Mouse (Mus musculus): ENCODE results near the gene Stum. TPM values are rescaled to one million over a fixed set of nuclear protein-coding genes. Genes with fewer than 3 reads are reported as not detected.

Gene Stum
- polyA plus RNA-seq, 1 experiment from 2014 or later = 5.5 TPM

DNA sequence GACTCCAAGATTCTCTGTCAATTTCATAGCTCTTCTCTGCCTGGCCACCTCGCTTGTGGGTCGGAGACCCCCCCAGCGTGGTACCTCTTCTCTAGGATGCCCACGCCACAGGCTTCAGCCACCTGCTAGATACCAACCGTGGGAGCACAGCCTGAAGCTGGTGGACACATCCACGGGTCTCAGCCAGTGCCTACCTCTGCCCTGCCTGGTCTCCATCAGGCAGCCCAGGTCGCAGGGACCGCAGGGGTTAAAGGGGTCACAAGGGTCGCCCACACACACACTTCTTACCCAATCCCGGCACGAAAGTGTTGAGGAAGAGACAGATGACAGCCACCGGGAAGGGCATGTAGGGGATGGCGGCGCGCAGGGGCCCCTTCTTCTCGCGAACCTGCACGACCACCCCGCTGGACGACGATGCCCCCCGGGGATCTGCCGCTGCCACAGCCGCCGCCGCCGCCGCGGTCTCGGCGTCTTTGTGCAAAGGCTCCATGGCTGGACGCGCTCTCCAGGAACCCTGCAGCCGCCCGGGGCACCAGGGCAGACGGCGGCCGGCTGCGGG, 385 bp downstream of the Stum start:
- Histone ChIP-seq H3K9ac (peak overlapping the region; percentile 74), H3K36me3 (no peaks in the 10 kb centered on the region), H3K4me1 (replicated peaks) (peaks cover 33% of the 10 kb centered on the region), H3K27me3 (peaks cover 44% of the 10 kb centered on the region), H3K27ac (replicated peaks) (no peak overlapping the region), H3K4me2 (peak overlapping the region; percentile 76), H3K9me3 (no peaks in the 10 kb centered on the region), H3K4me3 (peak overlapping the region; percentile 49)
- ATAC-seq (ENCODE audit: low read depth) = no peak; the same call in 1 of the 2 replicates
- 7% methylated on average over 23 of the region's 39 CpGs for WGBS

DNA sequence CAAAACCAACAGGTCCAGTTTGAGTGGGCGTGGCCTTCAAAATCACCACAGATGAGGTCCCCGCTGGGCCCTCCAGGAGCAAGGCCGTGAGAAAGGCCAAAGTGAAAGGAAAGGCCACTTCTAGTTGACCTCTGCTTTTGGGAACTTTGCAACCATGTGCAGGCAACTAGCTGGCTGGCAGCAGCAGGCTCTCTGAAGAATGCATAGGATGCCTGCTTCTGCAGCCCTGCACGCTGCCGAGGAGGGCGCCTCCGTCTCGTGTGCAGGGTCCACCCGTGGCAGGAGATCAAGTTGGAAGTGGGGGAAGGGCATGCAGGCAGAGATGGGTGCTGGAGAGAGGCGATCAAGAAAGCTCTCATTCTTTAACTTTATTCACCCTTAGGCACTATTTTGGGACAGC, 1.3 kb downstream of the Stum start:
- Histone ChIP-seq H3K9ac (no peak overlapping the region), H3K4me1 (replicated peaks) (peaks cover 33% of the 10 kb centered on the region), H3K9me3 (no peaks in the 10 kb centered on the region), H3K36me3 (no peaks in the 10 kb centered on the region), H3K4me2 (peak overlapping the region; percentile 76), H3K27ac (replicated peaks) (no peak overlapping the region), H3K4me3 (peak overlapping the region; percentile 49; the same call in 1 of the 2 replicates), H3K27me3 (peaks cover 44% of the 10 kb centered on the region)
- 12% methylated on average over 10 of the region's 10 CpGs for WGBS
- ATAC-seq (ENCODE audit: low read depth) = no peak

DNA sequence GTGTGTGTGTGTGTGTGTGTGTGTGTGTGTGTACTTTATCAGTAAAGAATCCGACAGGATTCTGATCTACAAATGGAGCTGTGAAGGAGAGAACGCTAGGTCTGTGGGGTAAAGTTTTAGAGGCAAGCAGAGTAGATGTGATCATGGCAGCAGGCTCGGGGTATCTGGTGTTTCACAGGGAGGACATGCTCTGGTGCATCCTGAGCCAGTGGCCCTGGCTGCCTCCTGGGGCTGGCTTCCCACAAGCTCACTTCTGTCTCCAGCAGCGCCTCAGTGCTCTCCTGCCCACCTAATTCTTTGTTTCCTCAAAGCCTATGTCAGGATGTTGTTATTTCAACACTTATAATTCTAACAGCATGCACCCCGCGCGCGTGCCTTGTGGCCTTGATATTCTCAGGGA, 2.0 kb downstream of the Stum start:
- H3K4me3 ChIP-seq = no peak overlapping the region

DNA sequence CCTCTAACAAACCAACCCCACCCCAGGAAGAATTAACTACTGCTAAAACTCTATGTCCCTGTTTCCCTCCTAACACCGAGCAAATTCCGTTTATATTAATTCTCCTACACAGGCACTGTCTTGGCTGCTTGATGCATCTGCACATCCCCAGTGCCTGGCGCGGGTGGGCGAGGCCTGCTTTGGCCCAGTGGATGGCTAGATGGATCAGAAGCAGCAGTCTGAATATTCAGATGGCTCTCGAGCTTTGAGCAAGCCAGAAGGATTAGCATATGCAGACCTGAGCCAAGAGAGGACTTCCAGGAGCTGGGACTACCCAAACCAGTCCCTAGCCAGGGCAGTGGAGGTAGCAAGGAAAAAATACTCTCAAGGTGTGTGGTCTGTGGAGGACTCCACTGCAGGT, 3.0 kb downstream of the Stum start:
- Histone ChIP-seq H3K4me1 (replicated peaks) (peaks cover 33% of the 10 kb centered on the region), H3K4me3 (no peak overlapping the region), H3K9me3 (no peaks in the 10 kb centered on the region), H3K27me3 (peaks cover 44% of the 10 kb centered on the region), H3K27ac (replicated peaks) (no peak overlapping the region), H3K9ac (no peak overlapping the region), H3K36me3 (no peaks in the 10 kb centered on the region), H3K4me2 (no peak overlapping the region)
- ATAC-seq (ENCODE audit: low read depth) = no peak
- WGBS = 45% methylated on average over 6 of the region's 6 CpGs

More for the DNA sequence above, 2.0 kb downstream of the Stum start:
- peak overlapping the region; percentile 76 for H3K4me2 ChIP-seq
- H3K27me3 ChIP-seq = peaks cover 44% of the 10 kb centered on the region
- no peak overlapping the region for H3K27ac ChIP-seq (replicated peaks)
- H3K36me3 ChIP-seq = no peaks in the 10 kb centered on the region
- 52% methylated on average over 8 of the region's 8 CpGs for WGBS
- peaks cover 33% of the 10 kb centered on the region for H3K4me1 ChIP-seq (replicated peaks)
- no peak overlapping the region for H3K9ac ChIP-seq
- no peak for ATAC-seq (ENCODE audit: low read depth)
- no peaks in the 10 kb centered on the region for H3K9me3 ChIP-seq

DNA sequence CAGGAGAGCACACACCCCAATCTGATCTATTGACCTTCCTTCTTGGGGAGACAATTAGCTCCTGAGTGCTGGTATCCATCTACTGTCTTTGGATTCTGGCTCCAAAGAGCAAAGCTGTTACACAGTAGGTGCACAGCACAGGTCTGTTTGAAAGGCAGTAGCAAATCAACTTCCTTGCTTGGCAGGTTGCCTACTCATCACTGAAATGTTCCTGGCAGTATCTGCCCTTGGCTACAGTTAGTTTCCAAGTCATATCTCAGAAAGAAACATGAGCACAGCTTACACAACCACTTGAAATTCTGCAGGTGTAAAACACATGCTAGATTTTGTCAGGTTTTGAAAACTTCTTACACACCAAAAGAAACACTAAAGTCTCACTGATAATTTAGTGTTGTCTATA, 9.7 kb downstream of the Stum start:
- Histone ChIP-seq H3K4me1 (replicated peaks) (no peaks in the 10 kb centered on the region), H3K36me3 (no peaks in the 10 kb centered on the region), H3K4me2 (no peak overlapping the region), H3K9me3 (no peaks in the 10 kb centered on the region), H3K27ac (replicated peaks) (no peak overlapping the region), H3K9ac (no peak overlapping the region), H3K4me3 (no peak overlapping the region), H3K27me3 (no peaks in the 10 kb centered on the region)
- ATAC-seq (ENCODE audit: low read depth) = no peak

DNA sequence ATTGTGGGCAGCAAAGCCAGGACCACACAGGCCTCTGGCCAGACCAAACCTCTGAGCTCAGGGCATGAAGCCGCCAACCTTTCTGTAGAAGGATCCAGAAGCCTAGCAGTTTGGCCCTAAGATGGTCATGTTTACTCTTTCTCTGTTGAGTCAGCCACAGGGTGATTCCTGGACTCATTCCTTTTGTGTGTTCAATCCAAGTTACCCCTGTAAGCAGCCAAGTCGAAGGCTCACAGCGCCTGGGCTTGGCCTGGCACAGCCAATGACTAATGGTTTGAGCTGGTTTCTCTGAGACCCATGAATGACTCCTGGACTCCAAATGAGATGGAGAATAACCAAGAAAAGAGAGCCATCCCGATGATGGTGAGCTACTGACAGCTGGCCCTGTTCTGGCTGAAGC, 15.3 kb downstream of the Stum start:
- Histone ChIP-seq H3K9me3 (no peaks in the 10 kb centered on the region), H3K9ac (no peak overlapping the region), H3K4me1 (replicated peaks) (no peaks in the 10 kb centered on the region), H3K4me2 (no peak overlapping the region), H3K4me3 (no peak overlapping the region), H3K27ac (replicated peaks) (no peak overlapping the region), H3K36me3 (no peaks in the 10 kb centered on the region), H3K27me3 (no peaks in the 10 kb centered on the region)
- WGBS = 81% methylated on average over 4 of the region's 4 CpGs
- ATAC-seq (ENCODE audit: low read depth) = no peak

DNA sequence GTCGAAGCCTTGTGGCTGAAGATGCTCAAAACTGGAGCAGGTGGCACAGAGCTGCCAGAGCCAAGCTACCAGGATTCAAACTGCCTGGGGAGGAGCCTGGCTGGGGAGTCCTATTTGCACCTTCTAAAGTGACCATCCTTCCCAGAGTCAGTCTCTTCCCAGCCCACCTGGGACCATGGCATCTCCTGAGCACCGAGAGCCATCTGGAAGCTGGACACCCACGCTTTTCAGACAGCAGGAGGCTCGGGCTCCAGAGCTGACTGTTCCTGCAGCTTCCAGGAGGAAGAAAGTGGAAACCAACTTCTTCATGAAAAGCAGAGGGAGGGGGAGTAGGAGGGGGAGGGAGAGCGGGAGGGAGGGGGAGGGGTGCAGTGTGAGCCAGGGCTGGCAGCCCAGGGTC, 17.7 kb downstream of the Stum start:
- Histone ChIP-seq H3K9ac (no peak overlapping the region), H3K4me3 (no peak overlapping the region), H3K27ac (replicated peaks) (no peak overlapping the region), H3K4me1 (replicated peaks) (peaks cover 5% of the 10 kb centered on the region; the same call in 1 of the 2 replicates), H3K27me3 (no peaks in the 10 kb centered on the region), H3K4me2 (no peak overlapping the region), H3K36me3 (no peaks in the 10 kb centered on the region), H3K9me3 (no peaks in the 10 kb centered on the region)
- ATAC-seq (ENCODE audit: low read depth) = no peak
- WGBS = 65% methylated on average over 5 of the region's 5 CpGs

DNA sequence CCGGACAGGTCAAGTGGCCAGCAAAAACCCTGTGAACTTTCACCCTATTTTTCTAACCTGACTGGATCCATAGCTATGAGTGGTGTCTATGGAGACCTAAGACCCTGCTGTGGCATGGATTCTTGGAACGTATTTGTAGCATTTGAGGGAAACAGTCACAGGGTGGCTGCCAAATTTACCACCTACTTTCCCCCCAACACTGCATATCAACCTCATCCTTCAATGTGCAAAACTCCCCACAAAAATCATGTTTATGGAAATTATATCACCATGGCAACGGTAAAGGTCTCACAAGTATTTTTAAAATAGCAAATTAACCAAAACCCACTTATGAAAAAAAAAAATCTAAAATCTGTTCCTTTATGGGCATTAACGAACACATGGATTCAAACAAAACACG, 18.9 kb downstream of the Stum start:
- Histone ChIP-seq H3K36me3 (no peaks in the 10 kb centered on the region), H3K4me1 (replicated peaks) (peaks cover 14% of the 10 kb centered on the region), H3K4me2 (no peak overlapping the region), H3K27ac (replicated peaks) (no peak overlapping the region), H3K9ac (no peak overlapping the region), H3K4me3 (no peak overlapping the region), H3K27me3 (no peaks in the 10 kb centered on the region), H3K9me3 (no peaks in the 10 kb centered on the region)
- 84% methylated on average over 5 of the region's 5 CpGs for WGBS
- no peak for ATAC-seq (ENCODE audit: low read depth)

DNA sequence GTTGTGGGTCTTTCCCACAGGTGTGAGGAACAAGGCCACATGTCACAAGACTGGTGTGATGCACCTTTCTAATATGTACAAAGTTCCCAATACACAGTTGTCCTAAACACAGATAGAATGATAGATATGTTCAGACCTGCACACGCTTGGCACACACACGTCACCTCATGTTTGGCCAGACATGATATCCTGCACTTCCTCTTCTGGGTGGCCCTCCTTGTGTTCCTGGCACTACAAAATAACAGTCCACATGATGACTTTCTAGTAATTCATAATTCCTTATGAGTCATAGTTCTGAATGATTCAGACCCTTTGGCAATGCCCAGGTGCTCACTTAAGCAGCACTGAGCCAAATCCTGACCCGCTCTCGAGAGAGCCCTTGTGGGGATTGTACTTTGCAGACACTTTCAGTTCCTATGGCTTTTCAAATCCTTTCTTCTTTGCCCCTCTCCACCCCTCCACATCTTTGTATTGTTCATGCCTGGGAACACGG, 20.3 kb downstream of the Stum start:
- Histone ChIP-seq H3K27me3 (no peaks in the 10 kb centered on the region), H3K27ac (replicated peaks) (no peak overlapping the region), H3K4me3 (no peak overlapping the region), H3K4me1 (replicated peaks) (peaks cover 25% of the 10 kb centered on the region), H3K9me3 (no peaks in the 10 kb centered on the region), H3K4me2 (no peak overlapping the region), H3K36me3 (no peaks in the 10 kb centered on the region), H3K9ac (no peak overlapping the region)
- 80% methylated on average over 5 of the region's 5 CpGs for WGBS
- ATAC-seq (ENCODE audit: low read depth) = no peak

DNA sequence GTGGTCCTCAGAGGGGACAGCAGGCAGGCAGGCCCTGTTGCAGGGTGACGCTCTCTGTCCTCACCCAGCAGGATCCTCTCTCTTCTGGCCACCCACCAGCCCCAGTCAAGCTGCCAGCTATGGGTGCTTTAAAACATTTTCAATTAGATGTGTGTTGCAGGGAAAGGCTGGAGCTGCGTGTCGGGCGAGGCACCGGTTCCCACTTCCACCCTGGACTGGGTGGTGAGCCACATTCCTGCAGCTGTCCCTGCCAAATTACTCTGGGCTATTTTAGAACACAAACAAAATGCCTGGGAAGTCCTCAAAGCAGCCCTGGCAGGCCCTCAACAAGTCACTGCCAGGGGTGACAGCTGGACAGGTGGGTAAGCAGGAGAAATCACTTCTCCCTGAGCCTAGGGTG, 20.9 kb downstream of the Stum start:
- Histone ChIP-seq H3K36me3 (no peaks in the 10 kb centered on the region), H3K4me3 (no peak overlapping the region), H3K9ac (no peak overlapping the region), H3K4me2 (no peak overlapping the region), H3K27ac (replicated peaks) (no peak overlapping the region), H3K9me3 (no peaks in the 10 kb centered on the region), H3K27me3 (no peaks in the 10 kb centered on the region), H3K4me1 (replicated peaks) (peaks cover 31% of the 10 kb centered on the region)
- ATAC-seq (ENCODE audit: low read depth) = no peak
- WGBS = 87% methylated on average over 5 of the region's 5 CpGs

DNA sequence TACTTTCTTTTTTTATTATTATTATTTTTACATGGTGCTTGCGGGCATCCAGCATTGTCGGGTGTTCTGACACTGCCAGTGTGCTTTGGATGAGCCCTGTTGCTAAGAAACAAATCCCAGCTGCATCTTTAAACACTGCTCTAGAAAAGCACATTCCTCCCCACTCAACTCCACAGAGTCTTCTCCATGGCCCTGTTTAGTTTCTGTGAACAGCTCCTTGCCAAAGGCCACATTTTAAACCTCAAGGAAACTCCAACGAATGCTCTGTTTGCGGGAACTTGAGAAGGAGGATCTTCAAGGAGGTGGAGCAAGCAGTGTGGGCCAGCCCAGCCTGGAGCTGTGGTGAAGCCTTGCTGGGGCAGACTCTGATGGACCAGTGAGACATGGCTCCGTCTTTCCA, 22.6 kb downstream of the Stum start:
- Histone ChIP-seq H3K36me3 (no peaks in the 10 kb centered on the region), H3K9ac (no peak overlapping the region), H3K4me2 (no peak overlapping the region), H3K27ac (replicated peaks) (no peak overlapping the region), H3K4me3 (no peak overlapping the region), H3K9me3 (no peaks in the 10 kb centered on the region), H3K27me3 (no peaks in the 10 kb centered on the region), H3K4me1 (replicated peaks) (peaks cover 35% of the 10 kb centered on the region)
- WGBS = 70% methylated on average over 5 of the region's 5 CpGs
- no peak for ATAC-seq (ENCODE audit: low read depth)

DNA sequence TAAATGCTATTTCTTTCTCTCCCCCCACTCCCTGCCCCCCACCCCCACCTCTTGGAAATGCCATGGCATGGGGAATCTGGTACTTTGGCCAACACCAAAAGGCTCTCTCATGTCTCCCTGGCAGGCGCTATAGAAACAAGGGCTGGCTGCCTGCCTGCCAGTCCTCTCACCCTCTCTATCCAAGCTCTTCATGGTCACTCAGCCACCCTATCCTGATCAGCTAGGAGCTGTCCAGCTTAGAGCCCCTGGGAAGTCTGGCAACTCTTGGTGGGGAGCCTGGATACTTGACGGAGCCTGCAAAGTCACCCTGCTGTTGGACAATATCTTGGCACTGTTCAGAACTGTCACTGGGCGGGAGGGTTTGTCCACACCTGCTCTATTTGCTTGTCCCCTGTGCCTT, 24.6 kb downstream of the Stum start:
- Histone ChIP-seq H3K4me1 (replicated peaks) (peaks cover 35% of the 10 kb centered on the region), H3K27ac (replicated peaks) (no peak overlapping the region; the same call in 1 of the 2 replicates), H3K36me3 (no peaks in the 10 kb centered on the region), H3K4me3 (no peak overlapping the region), H3K27me3 (no peaks in the 10 kb centered on the region), H3K9me3 (no peaks in the 10 kb centered on the region), H3K9ac (no peak overlapping the region), H3K4me2 (no peak overlapping the region)
- no peak for ATAC-seq (ENCODE audit: low read depth)
- WGBS = 63% methylated on average over 3 of the region's 3 CpGs

DNA sequence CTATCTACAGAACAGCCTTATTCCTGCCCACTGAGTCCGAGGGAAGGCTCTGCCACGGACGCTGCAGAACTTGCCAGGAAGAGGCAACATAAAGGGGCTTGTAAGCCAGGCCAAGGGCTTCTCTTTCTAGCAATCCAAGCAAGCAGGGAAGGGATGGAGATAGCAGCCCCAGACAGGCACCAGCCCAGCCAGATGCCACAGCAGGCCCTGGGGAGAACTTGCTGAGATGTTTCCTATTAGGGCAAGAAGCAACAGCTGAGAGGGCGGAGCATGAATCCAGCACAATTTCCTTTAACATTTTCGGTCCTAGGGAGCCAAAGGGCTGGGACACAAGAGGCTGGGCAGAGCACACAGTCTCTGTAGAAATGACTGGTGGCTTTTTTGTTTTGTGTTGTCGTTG, 25.0 kb downstream of the Stum start:
- H3K4me3 ChIP-seq = no peak overlapping the region
- no peak overlapping the region for H3K4me2 ChIP-seq
- H3K27me3 ChIP-seq = no peaks in the 10 kb centered on the region
- H3K27ac ChIP-seq (replicated peaks) = peak overlapping the region; percentile 67
- H3K9ac ChIP-seq = no peak overlapping the region
- 49% methylated on average over 6 of the region's 6 CpGs for WGBS
- ATAC-seq (ENCODE audit: low read depth) = no peak
- no peaks in the 10 kb centered on the region for H3K9me3 ChIP-seq
- no peaks in the 10 kb centered on the region for H3K36me3 ChIP-seq
- peaks cover 35% of the 10 kb centered on the region for H3K4me1 ChIP-seq (replicated peaks)

Measured in neural tube, embryonic 13.5 days (tissue).